Mouse (Mus musculus) hindlimb bud, embryonic 11.5 days (tissue): ENCODE measurements around the gene Ptcd3.
"Not testable (repeated sequence)": the region's sequence is repeated elsewhere in the genome, so short reads cannot be mapped to it uniquely, and the experiment has no call there.

Experiments
- DNase-seq: peaks from one replicate; pipeline ENCODE4 v3.0.0-alpha.2; 2012; ENCODE audit warnings: low read depth, low spot score; ENCODE audit errors: extremely low spot score

The Ptcd3 gene

GRCm38 (mm10) chr6:71877965-71878760 lies 30.4 kb downstream of the Ptcd3 start:
- no peak for DNase-seq

GRCm38 (mm10) chr6:71871396-71871795 lies 37.2 kb downstream of the Ptcd3 start:
- DNase-seq: no peak

- DNase-seq: no peak
Observed at GRCm38 (mm10) chr6:71868809-71869208, 39.7 kb downstream of the Ptcd3 start.

GRCm38 (mm10) chr6:71867751-71868150 lies 40.8 kb downstream of the Ptcd3 start:
- no peak for DNase-seq

GRCm38 (mm10) chr6:71846906-71847305 lies 61.6 kb downstream of the Ptcd3 start:
- not testable (repeated sequence) for DNase-seq

- DNase-seq: no peak
Observed at GRCm38 (mm10) chr6:71840597-71841290, 67.8 kb downstream of the Ptcd3 start.

GRCm38 (mm10) chr6:71839815-71840214 lies 68.7 kb downstream of the Ptcd3 start:
- no peak for DNase-seq

GRCm38 (mm10) chr6:71836811-71837210 lies 71.7 kb downstream of the Ptcd3 start:
- no peak for DNase-seq

- peak; percentile 70 for DNase-seq
Observed at GRCm38 (mm10) chr6:71831581-71831960, 77.0 kb downstream of the Ptcd3 start.

GRCm38 (mm10) chr6:71830690-71831580 lies 77.6 kb downstream of the Ptcd3 start, which contains the start of gene Immt:
TSS of gene Immt (plus strand) at chr6:71831331.
- peak; percentile 78 for DNase-seq
